In the genomic region with DNA sequence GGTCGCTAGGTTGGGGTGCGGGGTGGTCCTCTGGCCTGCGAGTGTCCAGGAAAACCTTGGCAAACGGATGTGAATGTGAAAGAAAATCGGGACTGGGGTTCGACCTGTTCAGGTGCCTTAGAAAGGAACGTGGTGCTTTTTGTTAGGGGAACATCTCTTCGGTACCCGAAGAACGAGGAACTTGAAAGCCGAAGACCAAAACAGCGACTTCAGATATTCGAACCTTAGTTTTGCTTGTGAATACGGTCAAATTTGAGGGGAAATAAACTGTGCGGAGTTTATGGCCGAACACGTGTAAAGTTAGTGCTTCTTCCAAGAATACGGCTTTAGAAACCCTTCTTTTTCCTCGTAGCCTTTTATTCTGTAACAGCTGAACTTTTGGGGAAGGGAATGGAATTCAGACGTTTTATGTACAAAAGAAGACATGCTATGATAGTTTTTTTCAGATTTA, we compare ENCODE assay signal across 8 mouse cellular contexts. TPM values are rescaled to one million over a fixed set of nuclear protein-coding genes. Genes with fewer than 3 reads are reported as not detected.
A peak's percentile ranks its signal among the peaks of the same experiment; 100 is the strongest.
DNase-seq lines count a peak whose midpoint lies in the region; ATAC-seq lines count a peak whose summit lies in the region.

No protein-coding gene starts in this region.

- H3K36me3 ChIP-seq in embryonic facial prominence, embryonic 10.5 days (replicated peaks) = peaks cover 15% of the 10 kb centered on the region
- no peaks in the 10 kb centered on the region for H3K36me3 ChIP-seq in intestine, embryonic 16.5 days (ENCODE audit: control insufficient read depth, insufficient read depth, low read length)
- no peaks in the 10 kb centered on the region for H3K36me3 ChIP-seq in neural tube, embryonic 12.5 days

- peak overlapping the region; percentile 98 for H3K9ac ChIP-seq in intestine, embryonic 16.5 days (ENCODE audit: low read depth, low read length)
- H3K9ac ChIP-seq in neural tube, embryonic 12.5 days = peak overlapping the region; percentile 99

- peak; percentile 45 for DNase-seq in retina, embryonic 14.5 days (ENCODE audit: low spot score)
- DNase-seq in retina, postnatal 1 day = no peak
- DNase-seq in embryonic facial prominence, embryonic 10.5 days (ENCODE audit: low spot score) = no peak
- no peak for DNase-seq in ovary, postnatal 36 days (ENCODE audit: low spot score)
- no peak for DNase-seq in gastrocnemius, postnatal 10 days
- DNase-seq in kidney, adult 11 months = no peak

- H3K27me3 ChIP-seq in embryonic facial prominence, embryonic 10.5 days (replicated peaks; ENCODE audit: low read depth, poor library complexity, severe bottlenecking) = no peaks in the 10 kb centered on the region
- no peaks in the 10 kb centered on the region for H3K27me3 ChIP-seq in intestine, embryonic 16.5 days (replicated peaks; ENCODE audit: control insufficient read depth, insufficient read depth, low read length)
- H3K27me3 ChIP-seq in neural tube, embryonic 12.5 days (replicated peaks) = no peaks in the 10 kb centered on the region

- peak overlapping the region; percentile 82 for H3K4me3 ChIP-seq in embryonic facial prominence, embryonic 10.5 days
- peak overlapping the region; percentile 94 for H3K4me3 ChIP-seq in intestine, embryonic 16.5 days (ENCODE audit: low read length)
- H3K4me3 ChIP-seq in neural tube, embryonic 12.5 days = peak overlapping the region; percentile 91

- peak overlapping the region; percentile 75 for H3K4me2 ChIP-seq in intestine, embryonic 16.5 days (ENCODE audit: low read depth, low read length)
- H3K4me2 ChIP-seq in neural tube, embryonic 12.5 days (replicated peaks) = peak overlapping the region; percentile 69

- peaks cover 23% of the 10 kb centered on the region for H3K4me1 ChIP-seq in embryonic facial prominence, embryonic 10.5 days
- H3K4me1 ChIP-seq in intestine, embryonic 16.5 days (ENCODE audit: control insufficient read depth, insufficient read depth, low read length) = peaks cover 12% of the 10 kb centered on the region
- peaks cover 13% of the 10 kb centered on the region for H3K4me1 ChIP-seq in neural tube, embryonic 12.5 days

- WGBS in embryonic facial prominence, embryonic 10.5 days = under 1% methylated on average over 20 of the region's 20 CpGs
- WGBS in intestine, embryonic 16.5 days = under 1% methylated on average over 20 of the region's 20 CpGs
- WGBS in neural tube, embryonic 12.5 days = under 1% methylated on average over 20 of the region's 20 CpGs

- H3K27ac ChIP-seq in embryonic facial prominence, embryonic 10.5 days (replicated peaks) = peak overlapping the region; percentile 100
- H3K27ac ChIP-seq in intestine, embryonic 16.5 days (ENCODE audit: low read length) = peak overlapping the region; percentile 98
- peak overlapping the region; percentile 98 for H3K27ac ChIP-seq in neural tube, embryonic 12.5 days

- ATAC-seq in intestine, embryonic 16.5 days = no peak
- ATAC-seq in neural tube, embryonic 12.5 days (ENCODE audit: low FRiP score, low read depth) = no peak

- no peaks in the 10 kb centered on the region for H3K9me3 ChIP-seq in embryonic facial prominence, embryonic 10.5 days
- H3K9me3 ChIP-seq in intestine, embryonic 16.5 days (ENCODE audit: control insufficient read depth, low read length) = no peaks in the 10 kb centered on the region
- no peaks in the 10 kb centered on the region for H3K9me3 ChIP-seq in neural tube, embryonic 12.5 days

RNA-seq across cellular contexts. Expression of gene Pum2, which starts 1.0 kb away (rescaled TPM):
- 63.9 and 68.4 TPM in 2 replicates for polyA plus RNA-seq in embryonic facial prominence, embryonic 10.5 days (2016; fragmentation: Nextera tagmentation; extraction: Ambion mirVana)
- 31.9 and 34.3 TPM in 2 replicates for polyA plus RNA-seq in intestine, embryonic 16.5 days (2015; fragmentation: Nextera tagmentation; extraction: Ambion mirVana)
- 53.0 and 55.5 TPM in 2 replicates for polyA plus RNA-seq in neural tube, embryonic 12.5 days (2016; fragmentation: Nextera tagmentation; extraction: Ambion mirVana)
- 10 to 100 TPM; 80.7 to 98.1 TPM for total RNA-seq in gastrocnemius, postnatal 10 days (2021)
